20 mouse cellular contexts compared by ENCODE assay signal in the genomic region with DNA sequence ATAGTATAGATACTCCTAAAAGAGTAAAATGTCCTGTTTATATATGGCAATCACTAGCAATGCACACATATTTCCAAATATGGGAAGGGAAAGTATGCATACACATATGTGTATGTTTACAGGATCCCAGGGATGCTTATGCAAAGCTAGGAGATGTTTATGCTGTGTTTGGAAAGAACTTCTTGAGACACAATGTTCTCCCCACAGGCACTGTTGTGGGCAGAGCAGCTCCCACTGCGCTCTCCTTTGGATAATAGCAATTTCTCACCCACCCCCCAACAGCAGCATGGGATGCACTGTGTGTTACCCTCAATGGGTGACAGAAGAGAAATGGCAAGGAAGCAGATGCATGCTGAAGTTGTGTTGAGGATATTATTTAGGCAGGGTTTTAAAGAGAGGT.
"Had no signal": no experiment of that assay in that cellular context is flagged by ENCODE, and none has a peak within 500 bp of the region (broad histone marks: within the 10 kb centered on the region; RNA-seq: fewer than 3 reads in every experiment).

No protein-coding gene starts in this region.

- H3K36me3 ChIP-seq: limb, embryonic 15.5 days; liver, embryonic 12.5 days; midbrain, embryonic 10.5 days; midbrain, embryonic 12.5 days; neural tube, embryonic 13.5 days; neural tube, embryonic 15.5 days had no signal

- DNase-seq: lung, adult 2 months; lung, postnatal 14 days; midbrain, embryonic 14.5 days; retina, postnatal 1 day; right cerebral cortex, adult 18-20 months; right cerebral cortex, postnatal 25 days; right cerebral cortex, postnatal 4 days; spleen, adult 18-20 months; thymus, adult 2 months; thymus, postnatal 25 days; thymus, postnatal 4 days had no signal

- ATAC-seq: liver, embryonic 12.5 days; midbrain, embryonic 16.5 days had no signal

- H3K4me3 ChIP-seq: limb, embryonic 15.5 days; liver, embryonic 12.5 days; midbrain, embryonic 10.5 days; midbrain, embryonic 12.5 days; myocyte; neural tube, embryonic 13.5 days; neural tube, embryonic 15.5 days had no signal

- H3K27me3 ChIP-seq: liver, embryonic 12.5 days; midbrain, embryonic 12.5 days; neural tube, embryonic 13.5 days; neural tube, embryonic 15.5 days had no signal

- H3K9me3 ChIP-seq: limb, embryonic 15.5 days; liver, embryonic 12.5 days; midbrain, embryonic 10.5 days; midbrain, embryonic 12.5 days; neural tube, embryonic 13.5 days; neural tube, embryonic 15.5 days had no signal

- H3K27ac ChIP-seq: limb, embryonic 15.5 days; liver, embryonic 12.5 days; liver, embryonic 14.5 days; midbrain, embryonic 10.5 days; midbrain, embryonic 12.5 days; neural tube, embryonic 13.5 days; neural tube, embryonic 15.5 days had no signal

- H3K9ac ChIP-seq: limb, embryonic 15.5 days; liver, embryonic 12.5 days; liver, embryonic 14.5 days; midbrain, embryonic 12.5 days; neural tube, embryonic 13.5 days; neural tube, embryonic 15.5 days had no signal

- H3K4me1 ChIP-seq: liver, embryonic 12.5 days; midbrain, embryonic 10.5 days; midbrain, embryonic 12.5 days had no signal

- H3K4me2 ChIP-seq: limb, embryonic 15.5 days; liver, embryonic 12.5 days; midbrain, embryonic 12.5 days; neural tube, embryonic 13.5 days; neural tube, embryonic 15.5 days had no signal
